Mouse (Mus musculus): ENCODE data around the gene Rere. TPM values are rescaled to one million over a fixed set of nuclear protein-coding genes. Genes with fewer than 3 reads are reported as not detected.

The Rere gene
- total and polyA plus RNA-seq, 3 experiments, result 4.1 to 31.8 TPM; not detected in 1

DNA sequence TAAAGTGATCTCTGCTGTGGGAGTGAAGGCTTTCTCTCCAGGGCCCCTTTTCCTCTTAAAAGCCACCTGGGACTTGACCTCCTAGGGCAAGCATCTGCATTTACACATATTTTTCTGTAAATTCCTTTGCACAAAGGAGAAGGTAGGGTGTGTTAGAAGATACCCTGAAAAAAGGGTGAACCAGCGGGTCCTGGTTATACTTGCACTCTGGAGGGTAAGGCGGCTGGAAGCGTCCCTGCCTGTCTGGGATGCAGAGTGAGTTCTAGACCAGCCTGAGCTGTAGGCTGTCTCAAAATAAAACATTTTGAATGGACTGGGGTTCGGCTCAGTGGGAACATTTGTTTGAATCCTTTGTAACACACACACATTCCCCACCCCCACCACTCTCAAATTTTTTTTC, 310.2 kb downstream of the Rere start:
- no peaks in the 10 kb centered on the region for H3K27me3 ChIP-seq (ENCODE audit: control insufficient read depth in 1 of 2, insufficient read depth in 2 of 2, low read length in 2 of 2)
- no peak for TF ChIP-seq MXI1 (IDR thresholded peaks at IDR 0.05; ENCODE audit: low read depth, low read length)
- H3K9me3 ChIP-seq (replicated peaks; ENCODE audit: insufficient read depth, low read length), result no peaks in the 10 kb centered on the region
- H3K9ac ChIP-seq (ENCODE audit: control insufficient read depth, low read depth, low read length, poor library complexity, severe bottlenecking), result no peak overlapping the region
- H3K27ac ChIP-seq (ENCODE audit: control insufficient read depth, low read depth, low read length), result no peak overlapping the region
- H3K4me3 ChIP-seq (ENCODE audit: control insufficient read depth in 1 of 2, insufficient read depth in 1 of 2, low read depth in 2 of 2, low read length in 2 of 2), result no peak overlapping the region
- no peaks in the 10 kb centered on the region for H3K79me2 ChIP-seq (ENCODE audit: control insufficient read depth, insufficient read depth, low read length, poor library complexity)
- peaks cover 7 to 10% of the 10 kb centered on the region in 2 experiments for H3K4me1 ChIP-seq (ENCODE audit: control insufficient read depth in 1 of 2, insufficient read depth in 2 of 2, low read length in 2 of 2)
- peaks cover 0 to 10% of the 10 kb centered on the region in 2 experiments; a peak in 2 of 4 replicates for H3K36me3 ChIP-seq (ENCODE audit: control insufficient read depth in 1 of 2, insufficient read depth in 2 of 2, low read length in 2 of 2)
- no peak for DNase-seq (ENCODE audit: low read depth, low spot score)

DNA sequence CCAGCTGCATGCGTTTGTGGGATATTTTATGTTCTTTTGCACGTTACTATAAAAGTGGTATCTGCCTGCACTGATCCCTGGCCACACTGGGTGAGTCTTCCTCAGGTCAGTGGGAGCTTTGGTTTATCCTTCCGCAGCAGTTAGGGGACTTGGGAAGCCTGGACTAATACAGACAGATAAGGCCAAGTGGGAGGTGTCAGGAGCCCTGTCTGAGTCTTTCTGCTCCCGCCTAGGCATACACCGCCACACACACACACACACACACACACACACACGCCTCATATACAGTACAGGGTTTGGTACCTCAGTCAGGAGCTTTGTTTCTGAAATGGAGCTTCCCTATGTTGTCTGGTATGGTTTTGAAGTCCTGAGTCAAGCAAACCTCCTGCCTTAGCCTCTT, 310.6 kb downstream of the Rere start:
- Histone ChIP-seq H3K27ac (ENCODE audit: control insufficient read depth, low read depth, low read length) (no peak overlapping the region), H3K9me3 (replicated peaks; ENCODE audit: insufficient read depth, low read length) (no peaks in the 10 kb centered on the region), H3K9ac (ENCODE audit: control insufficient read depth, low read depth, low read length, poor library complexity, severe bottlenecking) (no peak overlapping the region), H3K79me2 (ENCODE audit: control insufficient read depth, insufficient read depth, low read length, poor library complexity) (no peaks in the 10 kb centered on the region), H3K4me1 (ENCODE audit: control insufficient read depth in 1 of 2, insufficient read depth in 2 of 2, low read length in 2 of 2) (peaks cover 7 to 10% of the 10 kb centered on the region in 2 experiments), H3K27me3 (ENCODE audit: control insufficient read depth in 1 of 2, insufficient read depth in 2 of 2, low read length in 2 of 2) (no peaks in the 10 kb centered on the region), H3K36me3 (ENCODE audit: control insufficient read depth in 1 of 2, insufficient read depth in 2 of 2, low read length in 2 of 2) (peaks cover 0 to 10% of the 10 kb centered on the region in 2 experiments; a peak in 2 of 4 replicates), H3K4me3 (ENCODE audit: control insufficient read depth in 1 of 2, insufficient read depth in 1 of 2, low read depth in 2 of 2, low read length in 2 of 2) (no peak overlapping the region)
- DNase-seq (ENCODE audit: low read depth, low spot score), result no peak
- TF ChIP-seq HCFC1 (IDR thresholded peaks at IDR 0.05; ENCODE audit: low read depth, low read length) (no peak), TCF12 (IDR thresholded peaks at IDR 0.05; ENCODE audit: low read depth, low read length) (no peak), KAT2A (conservative IDR thresholded peaks at IDR 0.05; ENCODE audit: low read depth, low read length) (no peak), TAL1 (IDR thresholded peaks at IDR 0.05; ENCODE audit: low read length) (no peak), NELFE (IDR thresholded peaks at IDR 0.05; ENCODE audit: low read depth, low read length) (no peak), MEF2A (IDR thresholded peaks at IDR 0.05; ENCODE audit: extremely low read depth, insufficient replicate concordance, low read depth, low read length, poor library complexity, severe bottlenecking) (no peak)

DNA sequence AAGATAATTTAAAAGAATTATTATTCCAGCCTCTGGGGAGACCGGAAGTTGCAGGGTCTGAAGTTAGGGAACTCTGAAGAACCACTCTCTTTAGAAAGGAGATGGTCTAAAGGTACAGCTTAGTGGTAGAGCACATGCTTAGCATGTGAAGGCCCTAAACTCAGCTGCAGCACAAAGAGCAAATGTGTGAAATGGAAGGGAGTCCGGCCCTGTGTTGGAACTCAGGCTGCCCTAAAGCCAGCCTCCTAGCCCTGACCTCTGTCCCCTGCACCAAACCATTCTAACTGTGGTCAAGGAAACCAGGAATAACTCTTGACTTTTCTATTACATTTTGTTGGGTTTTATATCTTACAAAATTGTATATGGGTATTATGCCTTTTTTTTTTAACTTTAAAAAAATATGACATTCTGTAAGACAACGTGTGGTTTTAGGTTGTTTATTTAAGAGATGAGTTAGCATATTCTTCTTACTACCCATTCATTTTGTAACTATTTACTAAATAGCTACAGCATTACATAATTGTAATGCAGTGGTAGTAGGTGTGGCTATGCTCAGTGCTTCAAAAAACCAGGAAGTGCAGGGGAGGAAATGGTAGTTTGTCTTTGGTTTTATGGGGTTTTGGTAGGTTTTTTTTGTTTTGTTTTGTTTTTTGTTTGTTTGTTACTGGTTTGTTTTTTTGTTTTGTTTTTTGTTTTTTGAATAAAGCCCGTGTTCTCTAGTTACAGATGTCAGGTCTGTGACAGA, 312.2 kb downstream of the Rere start:
- Histone ChIP-seq H3K4me1 (ENCODE audit: control insufficient read depth in 1 of 2, insufficient read depth in 2 of 2, low read length in 2 of 2) (peaks cover 7 to 10% of the 10 kb centered on the region in 2 experiments), H3K36me3 (ENCODE audit: control insufficient read depth in 1 of 2, insufficient read depth in 2 of 2, low read length in 2 of 2) (peaks cover 0 to 10% of the 10 kb centered on the region in 2 experiments; a peak in 2 of 4 replicates), H3K27ac (ENCODE audit: control insufficient read depth, low read depth, low read length) (no peak overlapping the region), H3K27me3 (ENCODE audit: control insufficient read depth in 1 of 2, insufficient read depth in 2 of 2, low read length in 2 of 2) (no peaks in the 10 kb centered on the region), H3K4me3 (ENCODE audit: control insufficient read depth in 1 of 2, insufficient read depth in 1 of 2, low read depth in 2 of 2, low read length in 2 of 2) (no peak overlapping the region), H3K9me3 (replicated peaks; ENCODE audit: insufficient read depth, low read length) (no peaks in the 10 kb centered on the region), H3K9ac (ENCODE audit: control insufficient read depth, low read depth, low read length, poor library complexity, severe bottlenecking) (no peak overlapping the region), H3K79me2 (ENCODE audit: control insufficient read depth, insufficient read depth, low read length, poor library complexity) (no peaks in the 10 kb centered on the region)
- peak; percentile 32 for DNase-seq (ENCODE audit: low read depth, low spot score)
- TF ChIP-seq ELF1 (IDR thresholded peaks at IDR 0.05; ENCODE audit: low read depth, low read length) (peak; percentile 88), RAD21 (IDR thresholded peaks at IDR 0.05; ENCODE audit: low read depth, low read length) (no peak)

Measured in MEL (cell line).